Mouse (Mus musculus): ENCODE data around the gene Utp4.

- no peak for TF ChIP-seq CTCF (IDR thresholded peaks at IDR 0.05; ENCODE audit: low read depth)
- no peak for TF ChIP-seq EP300 (IDR thresholded peaks at IDR 0.05; ENCODE audit: low read depth)
Measured at GRCm38 (mm10) chr8:106907450-106907849, 14.0 kb downstream of the Utp4 start.
